Mouse (Mus musculus) bone marrow, adult 2 months (tissue): Measurements from ENCODE around the gene Ryr1.

Source experiments
- CTCF ChIP-seq: fragments of 200-500 bp; IDR thresholded peaks from 2 replicates; pipeline ENCODE4 v1.5.1; 2011; ENCODE audit warnings: low read length, control low read depth; ENCODE audit not compliant: control insufficient read depth, insufficient read depth
- POLR2A ChIP-seq: fragments of 200-500 bp; IDR thresholded peaks from 2 replicates; pipeline ENCODE4 v1.6.1; 2011; ENCODE audit warnings: low read depth, mild to moderate bottlenecking, control low read depth, low read length, borderline replicate concordance; ENCODE audit not compliant: control insufficient read depth

DNA sequence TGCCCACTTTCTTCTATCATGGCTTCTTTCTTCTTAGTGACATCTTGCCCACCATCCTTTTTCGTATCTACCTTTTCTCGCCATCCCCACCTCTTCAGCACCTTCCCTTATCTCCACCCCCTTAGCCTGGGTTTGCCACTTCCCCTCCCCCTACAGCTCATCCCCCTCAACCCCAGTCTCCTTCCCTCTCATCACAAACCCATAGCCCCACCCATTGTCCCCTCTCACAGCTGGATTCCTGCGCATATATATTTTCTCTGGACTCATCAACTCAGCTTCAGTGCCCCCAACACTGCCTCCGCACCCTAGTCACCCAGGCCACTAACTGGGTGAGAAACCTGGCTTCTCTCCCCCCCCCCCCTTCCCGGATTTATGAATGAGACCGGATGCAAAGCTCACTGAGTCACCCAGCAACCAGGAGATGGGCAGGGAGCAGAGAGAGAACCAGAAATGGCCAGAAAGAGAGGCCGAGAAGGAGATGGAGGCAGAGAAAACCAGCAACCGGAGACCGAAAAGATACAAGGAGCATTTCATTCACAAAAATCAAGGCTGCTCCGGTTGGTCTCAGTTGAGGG, 43.2 kb upstream of the Ryr1 start:
- TF ChIP-seq POLR2A: no peak
- TF ChIP-seq CTCF: no peak
